Mouse (Mus musculus) liver, adult 2 months (tissue): ENCODE measurements around the gene Mcat. TPM values are rescaled to one million over a fixed set of nuclear protein-coding genes. Genes with fewer than 3 reads are reported as not detected.

Source experiments
- DNase-seq: peaks from one replicate; pipeline ENCODE4 v3.0.0-alpha.2; 2011; ENCODE audit warnings: low read depth, low spot score; ENCODE audit errors: extremely low read depth
- H3K27ac ChIP-seq: fragments of 200-500 bp; replicated peaks from 2 replicates; pipeline ENCODE4 v1.5.1; 2012; ENCODE audit warnings: low read depth, mild to moderate bottlenecking, control low read depth, inconsistent platforms, low read length; ENCODE audit not compliant: insufficient read depth
- H3K27me3 ChIP-seq: fragments of 200-500 bp; 2 replicates; pipeline ENCODE4 v1.6.1; 2012; ENCODE audit warnings: mild to moderate bottlenecking, moderate library complexity, low read length, inconsistent platforms; ENCODE audit not compliant: control insufficient read depth, insufficient read depth
- H3K36me3 ChIP-seq: fragments of 200-500 bp; 2 replicates; pipeline ENCODE4 v1.6.1; 2012; ENCODE audit warnings: low read length, inconsistent platforms; ENCODE audit not compliant: control insufficient read depth, insufficient read depth
- H3K4me1 ChIP-seq: fragments of 200-500 bp; 2 replicates; pipeline ENCODE4 v1.6.1; 2011; ENCODE audit warnings: low read length; ENCODE audit not compliant: control insufficient read depth, insufficient read depth
- H3K4me3 ChIP-seq: fragments of 200-500 bp; 2 replicates; pipeline ENCODE4 v1.5.1; 2011; ENCODE audit warnings: low read depth, mild to moderate bottlenecking, control low read depth, low read length, moderate library complexity; ENCODE audit not compliant: insufficient read depth
- H3K79me2 ChIP-seq: fragments of 200-500 bp; 2 replicates; pipeline ENCODE4 v1.6.1; 2012; ENCODE audit warnings: inconsistent platforms, mild to moderate bottlenecking, low read length, moderate library complexity; ENCODE audit not compliant: control insufficient read depth, insufficient read depth
- H3K9ac ChIP-seq: fragments of 200-500 bp; 2 replicates; pipeline ENCODE4 v1.6.1; 2012; ENCODE audit warnings: low read depth, mild to moderate bottlenecking, control low read depth, inconsistent platforms, low read length
- CTCF ChIP-seq: fragments of 200-500 bp; IDR thresholded peaks from 2 replicates; pipeline ENCODE4 v1.5.1; 2011; ENCODE audit warnings: low read depth, low read length, control low read depth
- POLR2A ChIP-seq: fragments of 200-500 bp; IDR thresholded peaks from 2 replicates; pipeline ENCODE4 v1.6.1; 2011; ENCODE audit warnings: low read length, control low read depth; ENCODE audit not compliant: insufficient read depth; ENCODE audit errors: extremely low read depth
- WGBS: fragments of 180-500 bp; shearing (Covaris S2); methylation state at CpG from one replicate; pipeline ENCODE4 v1.1.7; 2018; 5-methylcytosine and 5-hydroxymethylcytosine counted together
- polyA plus RNA-seq: library from polyadenylated mRNA; depleted of rRNA; stranded (reverse); fragments of >200 nt; gene quantifications from 2 replicates; pipeline ENCODE4 v1.2.3, GENCODE M21; 2012; rRNA removed
- total RNA-seq: library from RNA; depleted of rRNA; stranded (reverse); fragments of >200 nt; gene quantifications from 2 replicates; pipeline ENCODE4 v1.2.3, GENCODE M21; 2014; rRNA removed

Mcat gene
- total RNA-seq, result 25.9 and 27.9 TPM in 2 replicates
- polyA plus RNA-seq, result 29.3 and 30.7 TPM in 2 replicates

DNA sequence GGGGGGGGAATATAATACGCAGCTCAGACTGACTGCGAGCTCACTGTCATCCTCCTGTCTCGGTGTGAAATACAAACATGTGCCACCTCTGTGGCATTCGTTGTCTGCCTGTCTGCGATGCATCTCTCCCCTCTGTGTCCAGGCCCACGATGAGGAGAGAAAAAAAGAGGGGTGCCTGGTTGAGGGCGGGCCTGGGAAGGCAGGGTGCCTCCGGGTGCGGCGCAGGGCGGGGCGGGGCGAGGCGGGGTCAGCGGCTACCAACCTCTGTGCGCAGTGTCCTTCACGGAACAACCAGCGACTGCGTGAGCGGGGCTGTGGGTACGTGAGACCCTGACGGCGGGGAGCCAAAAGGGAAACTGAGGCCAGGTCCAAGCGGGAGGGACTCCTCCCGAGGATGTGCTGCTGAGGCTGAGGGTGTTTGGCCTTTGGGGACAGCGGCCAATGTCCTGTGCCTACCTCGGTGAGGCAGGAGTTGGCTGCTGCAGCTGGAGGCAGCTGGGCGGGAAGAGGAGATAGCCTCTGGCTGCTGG is at the start of gene Mcat, which contains the start of gene Tspo:
Gene Mcat (minus strand): TSS at position 461 of the 530 bp plus-strand sequence.
Gene Tspo (plus strand): TSS at position 266 of the 530 bp plus-strand sequence.
- peak within 1 kb of the TSS; percentile 81 for H3K9ac ChIP-seq
- H3K4me1 ChIP-seq, result peaks cover 6% of the 10 kb centered on the region
- no peaks in the 10 kb centered on the region for H3K27me3 ChIP-seq
- TF ChIP-seq CTCF, result no peak
- 0 out of 2 replicates have a peak, but pooled peaks have one; percentile 68 for TF ChIP-seq POLR2A
- H3K27ac ChIP-seq, result peak within 1 kb of the TSS; percentile 84
- H3K4me3 ChIP-seq, result peak within 1 kb of the TSS; percentile 80
- under 1% methylated on average over 28 of the region's 28 CpGs for WGBS
- H3K36me3 ChIP-seq, result no peaks in the 10 kb centered on the region
- DNase-seq, result peak; percentile 66
- H3K79me2 ChIP-seq, result peaks cover 16% of the 10 kb centered on the region; the same call in 1 of the 2 replicates

DNA sequence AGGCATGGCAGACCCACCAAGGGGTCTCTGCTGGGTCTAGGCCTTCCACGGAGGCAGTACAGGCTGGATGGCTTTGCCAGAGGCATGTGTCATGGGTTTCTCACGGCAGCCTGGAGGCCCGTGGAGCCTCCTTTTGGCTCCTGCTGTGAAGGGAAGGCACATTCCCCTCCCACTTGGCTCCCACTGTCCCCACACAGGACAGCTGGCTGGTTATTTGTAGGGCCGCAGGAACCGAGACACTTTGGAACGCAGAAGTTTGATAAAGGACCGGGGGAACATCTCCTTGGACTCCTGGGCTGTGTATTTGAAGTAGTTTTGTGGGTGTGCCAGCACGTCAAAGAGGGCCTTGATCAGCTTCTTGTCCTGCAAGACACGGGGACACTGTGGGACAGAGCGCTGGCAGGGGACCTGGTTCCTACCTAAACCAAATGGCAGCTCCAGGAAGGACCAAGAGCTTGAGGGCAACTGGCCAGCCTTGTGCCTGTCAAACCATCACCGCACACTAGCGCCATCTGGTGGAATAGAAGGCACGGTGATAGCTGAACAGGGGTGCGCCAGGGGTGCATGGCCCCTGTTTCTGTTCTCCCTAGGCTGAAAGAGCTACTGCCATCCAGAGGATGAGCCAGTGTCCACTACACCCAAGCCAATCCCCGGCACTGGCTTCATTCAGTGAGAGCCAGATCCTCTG is 43.7 kb upstream of the Mcat start:
- H3K4me3 ChIP-seq, result no peak overlapping the region
- no peak overlapping the region for H3K9ac ChIP-seq

DNA sequence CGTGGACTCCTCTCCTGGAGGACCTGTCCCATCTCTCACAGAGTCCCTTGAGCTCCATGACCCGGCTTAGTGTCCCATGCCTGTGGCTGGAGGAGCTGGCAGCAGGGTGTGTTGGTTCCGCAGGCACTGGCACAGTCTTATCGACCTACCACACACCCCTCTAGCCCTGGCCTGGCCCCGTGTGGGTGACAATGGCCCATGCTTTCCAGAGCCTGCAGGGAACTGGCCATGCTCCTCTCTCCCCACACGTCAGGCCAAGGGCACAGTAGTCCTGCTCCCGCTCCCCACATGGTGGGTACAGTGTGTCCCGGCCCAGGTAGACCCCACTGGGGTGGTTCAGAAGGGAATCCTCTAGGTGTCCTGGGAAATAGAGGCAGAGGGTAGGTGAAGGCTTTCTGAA is 43.1 kb upstream of the Mcat start:
- Histone ChIP-seq H3K36me3 (no peaks in the 10 kb centered on the region), H3K27ac (no peak overlapping the region), H3K9ac (no peak overlapping the region), H3K4me3 (no peak overlapping the region), H3K4me1 (no peaks in the 10 kb centered on the region), H3K27me3 (no peaks in the 10 kb centered on the region), H3K79me2 (no peaks in the 10 kb centered on the region)
- WGBS, result 82% methylated on average over 8 of the region's 8 CpGs
- TF ChIP-seq CTCF, result no peak
- no peak for TF ChIP-seq POLR2A
- DNase-seq, result no peak

More for the DNA sequence above, 43.7 kb upstream of the Mcat start:
- Histone ChIP-seq H3K4me1 (no peaks in the 10 kb centered on the region), H3K79me2 (no peaks in the 10 kb centered on the region), H3K36me3 (no peaks in the 10 kb centered on the region), H3K27me3 (no peaks in the 10 kb centered on the region), H3K27ac (no peak overlapping the region)
- peak; percentile 59 for DNase-seq
- TF ChIP-seq CTCF (peak; percentile 93), POLR2A (no peak)
- WGBS, result 46% methylated on average over 15 of the region's 15 CpGs

- no peak overlapping the region for H3K9ac ChIP-seq
- H3K36me3 ChIP-seq, result no peaks in the 10 kb centered on the region
- TF ChIP-seq POLR2A (no peak), CTCF (no peak)
- no peak overlapping the region for H3K27ac ChIP-seq
- WGBS, result 70% methylated on average over 11 of the region's 11 CpGs
- H3K79me2 ChIP-seq, result no peaks in the 10 kb centered on the region
- H3K4me3 ChIP-seq, result no peak overlapping the region
- DNase-seq, result no peak
- H3K27me3 ChIP-seq, result no peaks in the 10 kb centered on the region
- H3K4me1 ChIP-seq, result no peaks in the 10 kb centered on the region
Observed at GRCm38 (mm10) chr15:83606216-83606615, 42.6 kb upstream of the Mcat start.

DNA sequence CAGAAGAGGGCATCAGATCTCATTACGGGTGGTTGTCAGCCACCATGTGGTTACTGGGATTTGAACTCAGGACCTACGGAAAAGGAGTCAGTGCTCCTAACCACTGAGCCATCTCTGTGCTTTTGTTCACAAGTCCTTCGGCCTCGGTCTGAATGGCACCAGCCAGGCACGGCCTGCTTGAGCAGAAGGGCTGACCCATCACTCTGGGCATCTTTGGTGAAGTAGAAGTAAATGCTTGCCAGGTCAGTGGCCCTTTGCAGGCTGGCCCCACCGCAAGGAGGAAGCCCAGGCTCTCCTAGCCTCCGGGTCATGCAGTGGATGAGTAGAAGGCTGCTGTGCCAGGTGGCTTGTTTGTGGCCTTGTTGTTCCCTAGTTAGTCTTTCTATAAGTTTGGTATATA is 39.8 kb upstream of the Mcat start:
- H3K36me3 ChIP-seq, result no peaks in the 10 kb centered on the region
- TF ChIP-seq CTCF (no peak), POLR2A (no peak)
- no peaks in the 10 kb centered on the region for H3K4me1 ChIP-seq
- H3K4me3 ChIP-seq, result no peak overlapping the region
- 96% methylated on average over 7 of the region's 7 CpGs for WGBS
- H3K27me3 ChIP-seq, result no peaks in the 10 kb centered on the region
- DNase-seq, result no peak
- no peak overlapping the region for H3K9ac ChIP-seq
- no peak overlapping the region for H3K27ac ChIP-seq
- H3K79me2 ChIP-seq, result no peaks in the 10 kb centered on the region

DNA sequence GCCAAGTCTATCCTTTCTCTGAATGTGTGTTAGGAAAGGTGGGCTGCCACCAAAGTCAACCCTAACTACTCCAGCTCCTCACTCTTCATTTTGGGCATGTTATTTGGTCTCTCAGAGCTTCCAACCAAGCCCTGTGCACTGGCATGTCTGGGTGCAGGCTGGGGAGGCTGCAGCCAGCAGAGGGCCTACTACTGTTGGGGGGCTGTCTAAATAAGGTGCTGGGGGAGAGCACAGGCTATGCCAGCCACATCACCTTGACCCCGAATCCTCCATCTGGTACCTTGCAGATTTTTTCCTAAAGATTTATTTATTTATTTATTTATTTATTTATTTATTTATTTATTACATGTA is 39.4 kb upstream of the Mcat start:
- Histone ChIP-seq H3K4me3 (no peak overlapping the region), H3K4me1 (no peaks in the 10 kb centered on the region), H3K27me3 (no peaks in the 10 kb centered on the region), H3K79me2 (no peaks in the 10 kb centered on the region), H3K27ac (no peak overlapping the region), H3K9ac (no peak overlapping the region), H3K36me3 (no peaks in the 10 kb centered on the region)
- TF ChIP-seq POLR2A, result no peak
- TF ChIP-seq CTCF, result no peak
- no peak for DNase-seq
- 100% methylated on average over 1 of the region's 1 CpGs for WGBS
